Mouse (Mus musculus): ENCODE results near the gene Slc9a9. TPM values are rescaled to one million over a fixed set of nuclear protein-coding genes. Genes with fewer than 3 reads are reported as not detected.

Gene Slc9a9
- polyA plus RNA-seq, 1 experiment from 2014 or later, result 8.6 TPM

DNA sequence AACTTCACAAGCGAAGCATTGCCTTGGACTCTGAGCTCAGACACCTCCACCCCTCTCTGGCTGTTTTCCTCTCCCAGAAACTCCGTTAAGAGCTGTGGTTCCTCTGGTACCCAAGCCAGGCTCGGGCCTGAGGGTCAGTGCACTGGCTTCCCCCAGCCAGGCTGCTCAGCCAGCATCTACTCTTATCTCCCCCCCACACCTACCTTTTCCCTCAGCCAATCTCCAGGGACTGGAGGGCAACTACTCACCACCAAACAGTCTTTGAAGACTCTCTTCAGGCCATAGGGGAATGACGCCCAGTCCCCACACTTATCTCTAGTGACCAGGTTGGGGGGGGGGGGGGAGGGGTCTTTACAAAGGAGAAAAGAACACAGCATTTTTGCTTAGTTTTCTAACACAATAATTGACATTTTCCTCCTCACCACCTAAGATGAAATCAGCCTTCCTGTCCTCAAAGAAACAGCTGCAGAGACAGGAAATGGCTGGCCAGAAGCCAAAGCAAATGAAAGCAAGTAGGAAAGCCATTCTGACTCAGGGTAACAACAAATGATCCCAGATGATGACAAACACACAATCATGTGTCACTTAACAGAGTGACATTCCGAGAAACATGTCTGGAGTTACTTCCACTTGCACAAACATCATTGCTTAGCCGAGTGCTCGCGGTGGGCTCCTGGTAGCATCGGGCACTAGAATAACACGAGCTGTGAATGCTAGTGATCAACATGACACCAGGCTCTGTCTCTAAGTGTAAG lies 610.1 kb downstream of the Slc9a9 start:
- no peaks in the 10 kb centered on the region for H3K4me1 ChIP-seq
- no peaks in the 10 kb centered on the region for H3K36me3 ChIP-seq
- H3K4me3 ChIP-seq, result no peak overlapping the region
- no peak overlapping the region for H3K27ac ChIP-seq
- no peak overlapping the region for H3K4me2 ChIP-seq (replicated peaks)
- WGBS, result 85% methylated on average over 10 of the region's 10 CpGs
- H3K27me3 ChIP-seq (replicated peaks), result no peaks in the 10 kb centered on the region
- no peaks in the 10 kb centered on the region for H3K9me3 ChIP-seq
- no peak overlapping the region for H3K9ac ChIP-seq
- no peak for ATAC-seq (ENCODE audit: low FRiP score, low read depth)

Small RNAs within 50 kb of the gene (microRNA-seq; reads per million reads assigned to microRNA genes)
- not detected for gene Mir7656

Other genes starting within 250 kb of the Slc9a9 start
- gene 1190002N15Rik, start 131.8 kb upstream of the Slc9a9 start, polyA plus RNA-seq (2016; fragmentation: Nextera tagmentation; extraction: Ambion mirVana), result 27.4 and 30.4 TPM in 2 replicates